Mouse (Mus musculus): ENCODE data around the gene Mettl18. TPM values are rescaled to one million over a fixed set of nuclear protein-coding genes. Genes with fewer than 3 reads are reported as not detected.

The Mettl18 gene
- polyA plus RNA-seq (2015; fragmentation: Nextera tagmentation; extraction: Ambion mirVana): 4.0 and 4.1 TPM in 2 replicates

DNA sequence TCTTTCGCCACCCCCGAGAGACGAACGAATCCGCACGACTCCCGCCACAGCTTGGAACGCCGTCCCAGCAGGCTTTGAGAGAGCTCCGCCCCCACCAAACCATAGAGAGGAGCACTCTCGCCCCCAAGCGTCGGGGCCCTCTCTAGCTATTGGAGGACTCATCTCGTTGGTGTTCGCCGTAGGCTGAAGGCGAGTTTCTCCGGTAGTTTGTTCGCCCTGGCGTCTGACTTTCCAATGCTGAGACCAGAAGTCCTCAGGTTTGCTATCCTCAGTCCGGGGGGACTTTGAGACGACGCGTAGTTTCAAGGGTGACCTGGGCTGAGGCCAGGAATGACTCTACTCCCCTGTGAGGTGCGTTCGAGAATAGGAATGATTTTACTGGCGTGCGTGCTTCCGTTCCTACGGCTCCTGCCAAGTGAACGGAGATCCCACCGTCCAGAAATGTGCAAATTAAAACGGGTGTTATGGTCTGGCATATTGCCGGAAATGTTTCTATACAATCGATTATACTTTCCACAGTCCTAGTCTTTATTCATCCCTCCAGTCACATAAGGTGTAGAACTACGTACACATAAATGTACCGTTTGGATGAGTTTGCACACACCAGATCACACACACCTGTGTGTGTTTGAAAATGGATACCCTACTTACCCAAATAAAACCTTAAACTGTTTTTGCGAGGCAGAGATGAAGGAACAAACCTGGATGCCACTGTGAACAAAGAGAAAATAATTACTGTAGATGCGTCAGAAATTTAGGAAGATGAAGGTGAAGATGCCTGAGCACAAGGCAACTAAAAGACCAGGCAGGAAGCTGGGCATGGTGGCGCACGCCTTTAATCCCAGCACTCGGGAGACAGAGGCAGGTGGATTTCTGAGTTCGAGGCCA lies at the start of gene Mettl18, which contains the start of gene BC055324:
Mettl18 (plus strand) TSS at position 169 of the 888 bp plus-strand sequence.
BC055324 (minus strand) TSS at position 76 of the 888 bp plus-strand sequence.
- Histone ChIP-seq H3K27me3 (ENCODE audit: insufficient read depth, low read length) (no peaks in the 10 kb centered on the region), H3K27ac (ENCODE audit: low read depth) (peak within 1 kb of the TSS; percentile 88), H3K4me3 (ENCODE audit: low read depth, low read length) (peak within 1 kb of the TSS; percentile 92), H3K9me3 (ENCODE audit: low read length) (no peaks in the 10 kb centered on the region), H3K4me2 (ENCODE audit: low read depth, low read length) (peak within 1 kb of the TSS; percentile 82), H3K9ac (replicated peaks) (peak within 1 kb of the TSS; percentile 88), H3K4me1 (ENCODE audit: insufficient read depth) (0 out of 2 replicates have a peak, but pooled peaks cover 8% of the 10 kb centered on the region), H3K36me3 (replicated peaks; ENCODE audit: insufficient read depth, low read length) (no peaks in the 10 kb centered on the region)
- peak; percentile 94 for DNase-seq
- TF ChIP-seq CTCF (IDR thresholded peaks at IDR 0.05; ENCODE audit: low read depth) (peak; percentile 62), EP300 (IDR thresholded peaks at IDR 0.05; ENCODE audit: low read depth) (peak; percentile 51; the same call in 1 of the 2 replicates)
- WGBS (ENCODE audit: insufficient replicate concordance): 2% methylated on average over 43 of the region's 43 CpGs
- ATAC-seq: peak; percentile 99

DNA sequence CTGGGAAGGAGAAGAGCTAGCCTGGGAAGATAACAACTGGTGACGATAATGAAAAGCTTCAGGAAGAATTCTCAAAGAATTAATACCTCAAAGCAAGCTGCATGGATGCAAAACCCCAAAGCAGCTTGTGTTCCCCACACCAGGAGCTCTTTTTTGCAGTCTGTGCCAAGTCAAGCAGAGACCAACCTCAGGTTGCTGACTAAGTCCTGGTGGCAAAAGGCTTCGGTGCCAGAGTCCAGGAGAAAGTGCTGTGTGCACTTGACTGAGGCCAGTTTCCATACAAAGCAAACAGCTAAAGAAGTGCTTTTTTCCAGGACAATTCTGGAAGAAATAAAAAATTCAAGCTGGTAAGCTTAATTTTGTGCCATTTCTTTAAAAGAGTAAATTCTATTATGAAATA lies 41.3 kb upstream of the Mettl18 start:
- no peak for DNase-seq
- no peak for TF ChIP-seq CTCF (IDR thresholded peaks at IDR 0.05; ENCODE audit: low read depth)
- TF ChIP-seq EP300 (IDR thresholded peaks at IDR 0.05; ENCODE audit: low read depth): no peak
- no peak overlapping the region for H3K9ac ChIP-seq (replicated peaks)
- H3K4me3 ChIP-seq (ENCODE audit: low read depth, low read length): no peak overlapping the region
- no peaks in the 10 kb centered on the region for H3K27me3 ChIP-seq (ENCODE audit: insufficient read depth, low read length)
- no peak for ATAC-seq
- no peak overlapping the region for H3K27ac ChIP-seq (ENCODE audit: low read depth)
- 85% methylated on average over 2 of the region's 2 CpGs for WGBS (ENCODE audit: insufficient replicate concordance)
- no peaks in the 10 kb centered on the region for H3K4me1 ChIP-seq (ENCODE audit: insufficient read depth)
- no peaks in the 10 kb centered on the region for H3K9me3 ChIP-seq (ENCODE audit: low read length)
- H3K36me3 ChIP-seq (replicated peaks; ENCODE audit: insufficient read depth, low read length): peaks cover 65% of the 10 kb centered on the region
- H3K4me2 ChIP-seq (ENCODE audit: low read depth, low read length): no peak overlapping the region

DNA sequence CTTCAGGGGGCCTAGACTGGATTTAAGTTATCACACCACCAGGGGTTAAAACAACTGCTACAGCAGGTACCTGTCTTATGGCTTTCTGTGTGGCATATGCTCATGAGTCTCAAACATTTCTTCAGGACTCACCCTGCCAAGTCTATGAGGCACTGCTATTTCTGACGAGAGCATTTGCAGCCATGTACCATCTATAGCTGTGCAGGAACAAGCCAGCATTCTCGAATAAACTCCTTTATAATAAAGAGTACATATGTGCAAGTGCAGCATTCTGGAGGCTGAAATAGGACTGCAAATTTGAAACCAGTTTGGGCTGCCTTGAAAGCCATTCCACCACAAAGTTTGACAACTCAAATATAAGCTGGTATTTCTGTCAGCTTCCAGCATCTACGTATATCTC lies 36.7 kb upstream of the Mettl18 start:
- Histone ChIP-seq H3K4me2 (ENCODE audit: low read depth, low read length) (no peak overlapping the region), H3K4me1 (ENCODE audit: insufficient read depth) (no peaks in the 10 kb centered on the region), H3K9me3 (ENCODE audit: low read length) (no peaks in the 10 kb centered on the region), H3K4me3 (ENCODE audit: low read depth, low read length) (no peak overlapping the region), H3K27me3 (ENCODE audit: insufficient read depth, low read length) (no peaks in the 10 kb centered on the region), H3K9ac (replicated peaks) (no peak overlapping the region), H3K27ac (ENCODE audit: low read depth) (no peak overlapping the region), H3K36me3 (replicated peaks; ENCODE audit: insufficient read depth, low read length) (peaks cover 36% of the 10 kb centered on the region)
- no peak for TF ChIP-seq CTCF (IDR thresholded peaks at IDR 0.05; ENCODE audit: low read depth)
- no peak for TF ChIP-seq EP300 (IDR thresholded peaks at IDR 0.05; ENCODE audit: low read depth)
- DNase-seq: no peak
- 78% methylated on average over 3 of the region's 3 CpGs for WGBS (ENCODE audit: insufficient replicate concordance)
- ATAC-seq: no peak

DNA sequence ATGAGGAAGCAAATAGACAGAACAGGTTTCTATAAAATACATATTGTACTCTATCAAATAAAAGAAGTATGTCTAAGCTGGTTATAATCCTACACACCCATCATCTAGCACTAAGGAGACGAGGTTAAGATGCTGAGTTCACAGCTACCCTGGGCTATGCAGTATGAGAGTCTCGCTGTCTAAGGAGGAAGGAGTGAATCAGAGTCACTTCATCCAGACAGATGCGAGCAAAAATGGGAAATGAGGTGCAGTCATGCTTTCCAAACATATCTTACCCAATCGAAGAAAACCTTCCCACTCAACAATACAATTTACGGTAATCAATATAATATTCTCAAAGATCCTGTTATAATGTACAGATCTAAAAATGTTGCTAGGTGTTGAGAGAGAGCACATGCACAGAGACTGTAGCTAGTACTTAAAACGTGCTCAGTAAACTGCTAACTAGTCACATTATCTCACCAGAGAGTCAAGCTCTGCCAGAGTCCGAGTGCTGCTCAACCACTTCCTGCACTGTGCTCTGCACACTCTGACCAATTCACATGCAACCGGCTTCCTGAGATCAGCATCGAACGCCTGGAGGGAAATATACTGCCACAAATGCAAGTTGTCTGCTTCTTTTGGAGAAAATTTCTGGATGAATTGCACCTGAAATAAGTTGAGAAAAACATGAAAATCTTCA lies 30.5 kb upstream of the Mettl18 start:
- ATAC-seq (no peak), DNase-seq (no peak)
- Histone ChIP-seq H3K4me2 (ENCODE audit: low read depth, low read length) (no peak overlapping the region), H3K27me3 (ENCODE audit: insufficient read depth, low read length) (no peaks in the 10 kb centered on the region), H3K27ac (ENCODE audit: low read depth) (no peak overlapping the region), H3K9me3 (ENCODE audit: low read length) (no peaks in the 10 kb centered on the region), H3K4me3 (ENCODE audit: low read depth, low read length) (no peak overlapping the region), H3K4me1 (ENCODE audit: insufficient read depth) (no peaks in the 10 kb centered on the region), H3K9ac (replicated peaks) (no peak overlapping the region), H3K36me3 (replicated peaks; ENCODE audit: insufficient read depth, low read length) (peaks cover 10% of the 10 kb centered on the region; the same call in 1 of the 2 replicates)
- TF ChIP-seq CTCF (IDR thresholded peaks at IDR 0.05; ENCODE audit: low read depth) (no peak), EP300 (IDR thresholded peaks at IDR 0.05; ENCODE audit: low read depth) (no peak)
- 58% methylated on average over 10 of the region's 10 CpGs for WGBS (ENCODE audit: insufficient replicate concordance)

DNA sequence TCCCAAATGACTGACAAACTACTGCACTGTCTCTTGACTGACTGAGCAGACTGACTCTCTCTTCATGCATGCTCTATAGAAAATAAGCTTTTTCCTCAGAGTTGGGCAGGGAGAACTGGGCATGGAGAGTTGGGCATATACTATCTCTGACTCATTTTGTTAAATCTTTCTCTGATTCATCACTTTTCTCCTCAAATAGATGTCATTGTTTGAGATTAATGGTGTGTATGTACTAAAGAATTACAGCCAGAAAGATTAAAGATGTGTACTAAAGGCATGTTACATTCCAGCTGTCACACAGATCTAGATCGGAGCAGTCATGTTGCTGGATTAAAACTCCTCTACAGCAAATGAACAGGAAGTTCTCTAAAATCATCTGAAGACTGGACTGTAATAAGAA lies 20.2 kb upstream of the Mettl18 start:
- no peaks in the 10 kb centered on the region for H3K4me1 ChIP-seq (ENCODE audit: insufficient read depth)
- ATAC-seq: no peak

DNA sequence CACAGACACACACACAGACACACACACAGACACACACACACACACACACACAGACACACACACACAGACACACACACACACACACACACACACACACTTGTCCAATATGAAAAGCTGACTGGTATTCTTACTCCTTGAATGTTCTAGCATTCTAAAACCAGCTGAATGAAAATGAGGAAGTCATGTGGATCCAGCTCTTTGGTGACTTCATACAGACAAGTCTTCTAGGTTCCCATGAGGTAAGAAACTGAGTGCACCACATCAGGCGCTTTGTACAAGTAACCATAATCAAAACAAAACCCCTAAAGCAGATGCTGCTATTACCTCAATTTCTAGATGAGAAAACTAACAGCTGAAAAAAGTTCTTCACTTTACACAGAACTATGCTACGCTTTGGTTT lies 19.6 kb upstream of the Mettl18 start:
- H3K4me2 ChIP-seq (ENCODE audit: low read depth, low read length): no peak overlapping the region
- no peak overlapping the region for H3K9ac ChIP-seq (replicated peaks)
- H3K27me3 ChIP-seq (ENCODE audit: insufficient read depth, low read length): no peaks in the 10 kb centered on the region
- DNase-seq (no peak), ATAC-seq (no peak)
- H3K4me1 ChIP-seq (ENCODE audit: insufficient read depth): no peaks in the 10 kb centered on the region
- H3K9me3 ChIP-seq (ENCODE audit: low read length): no peaks in the 10 kb centered on the region
- H3K4me3 ChIP-seq (ENCODE audit: low read depth, low read length): no peak overlapping the region
- no peak for TF ChIP-seq EP300 (IDR thresholded peaks at IDR 0.05; ENCODE audit: low read depth)
- TF ChIP-seq CTCF (IDR thresholded peaks at IDR 0.05; ENCODE audit: low read depth): no peak
- no peak overlapping the region for H3K27ac ChIP-seq (ENCODE audit: low read depth)
- peaks cover 8% of the 10 kb centered on the region for H3K36me3 ChIP-seq (replicated peaks; ENCODE audit: insufficient read depth, low read length)
- WGBS (ENCODE audit: insufficient replicate concordance): 95% methylated on average over 2 of the region's 2 CpGs

More for the DNA sequence above, 20.2 kb upstream of the Mettl18 start:
- Histone ChIP-seq H3K9ac (replicated peaks) (no peak overlapping the region), H3K27me3 (ENCODE audit: insufficient read depth, low read length) (no peaks in the 10 kb centered on the region), H3K36me3 (replicated peaks; ENCODE audit: insufficient read depth, low read length) (peaks cover 8% of the 10 kb centered on the region), H3K27ac (ENCODE audit: low read depth) (no peak overlapping the region), H3K4me3 (ENCODE audit: low read depth, low read length) (no peak overlapping the region), H3K4me2 (ENCODE audit: low read depth, low read length) (no peak overlapping the region), H3K9me3 (ENCODE audit: low read length) (no peaks in the 10 kb centered on the region)
- DNase-seq: no peak
- 76% methylated on average over 1 of the region's 1 CpGs for WGBS (ENCODE audit: insufficient replicate concordance)
- TF ChIP-seq EP300 (IDR thresholded peaks at IDR 0.05; ENCODE audit: low read depth) (no peak), CTCF (IDR thresholded peaks at IDR 0.05; ENCODE audit: low read depth) (no peak)
